Mouse (Mus musculus): ENCODE measurements at regions not wholly inside any gene's neighbourhood (a gene's known extent, or its start where the extent isn't known, plus 50 kb on each side); places are given as distances from the start of the nearest gene placed in this dataset.

- Histone ChIP-seq H3K36me3 (ENCODE audit: control insufficient read depth, insufficient read depth, low read length) (no peaks in the 10 kb centered on the region), H3K4me2 (replicated peaks; ENCODE audit: low read depth, low read length) (no peak overlapping the region), H3K27ac (ENCODE audit: low read length) (no peak overlapping the region), H3K4me1 (ENCODE audit: control insufficient read depth, insufficient read depth, low read length) (no peaks in the 10 kb centered on the region), H3K27me3 (ENCODE audit: control insufficient read depth, insufficient read depth, low read length) (no peaks in the 10 kb centered on the region), H3K9ac (replicated peaks; ENCODE audit: low read depth, low read length) (no peak overlapping the region), H3K4me3 (ENCODE audit: low read depth, low read length) (no peak overlapping the region), H3K9me3 (ENCODE audit: control insufficient read depth, low read depth, low read length) (no peaks in the 10 kb centered on the region)
- 52% methylated on average over 7 of the region's 7 CpGs for WGBS
- no peak for ATAC-seq (ENCODE audit: insufficient number of reproducible peaks, insufficient read depth, low FRiP score, low read depth)
Measured at GRCm38 (mm10) chr17:10001071-10001591, 318.5 kb downstream of the Qk start.

DNA sequence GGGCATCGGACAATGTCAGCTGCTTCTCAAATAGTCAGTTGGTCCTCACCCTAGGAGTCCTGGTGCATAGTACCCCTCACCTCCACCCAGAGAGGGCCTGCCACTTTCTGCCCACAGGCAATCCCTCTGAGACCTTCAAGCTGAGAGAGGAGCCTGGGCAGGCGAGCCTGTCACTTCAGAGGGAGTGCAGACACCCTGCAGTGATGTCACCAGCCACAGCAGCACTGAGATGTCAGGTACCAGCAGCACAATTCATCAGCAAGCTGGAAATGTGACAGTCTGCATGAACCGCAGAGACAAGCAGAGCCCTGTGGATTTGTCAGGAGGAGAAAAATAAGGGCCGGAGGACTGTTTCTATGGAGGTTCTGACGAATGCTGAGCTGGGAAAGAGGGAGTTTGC is 324.3 kb downstream of the Qk start:
- Histone ChIP-seq H3K36me3 (ENCODE audit: control insufficient read depth, insufficient read depth, low read length) (no peaks in the 10 kb centered on the region), H3K9me3 (ENCODE audit: control insufficient read depth, low read depth, low read length) (no peaks in the 10 kb centered on the region), H3K27me3 (ENCODE audit: control insufficient read depth, insufficient read depth, low read length) (no peaks in the 10 kb centered on the region), H3K9ac (replicated peaks; ENCODE audit: low read depth, low read length) (no peak overlapping the region), H3K27ac (ENCODE audit: low read length) (no peak overlapping the region), H3K4me1 (ENCODE audit: control insufficient read depth, insufficient read depth, low read length) (no peaks in the 10 kb centered on the region), H3K4me2 (replicated peaks; ENCODE audit: low read depth, low read length) (no peak overlapping the region), H3K4me3 (ENCODE audit: low read depth, low read length) (no peak overlapping the region)
- ATAC-seq (ENCODE audit: insufficient number of reproducible peaks, insufficient read depth, low FRiP score, low read depth), result no peak
- 59% methylated on average over 5 of the region's 5 CpGs for WGBS

DNA sequence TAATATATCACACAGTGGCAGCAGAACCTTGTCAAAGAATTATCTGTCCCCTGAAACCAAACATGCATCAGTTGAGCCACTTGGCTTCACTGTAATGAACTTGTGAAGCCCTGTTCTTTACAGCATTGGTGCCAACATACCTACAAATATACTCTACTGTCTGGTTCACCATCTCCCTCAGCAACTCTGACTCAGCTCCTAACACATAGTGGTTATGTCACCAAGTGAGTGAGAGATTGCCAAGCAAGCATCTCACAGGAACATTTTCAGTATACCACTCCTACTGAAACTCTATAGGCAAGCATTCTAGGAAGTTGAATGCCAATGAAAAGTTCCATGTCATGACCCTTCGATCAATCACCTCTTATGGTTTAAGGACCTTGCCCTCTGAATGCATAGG is 321.2 kb upstream of the Pabpc6 start:
- H3K27ac ChIP-seq (ENCODE audit: low read length), result no peak overlapping the region
- H3K4me2 ChIP-seq (replicated peaks; ENCODE audit: low read depth, low read length), result no peak overlapping the region
- H3K27me3 ChIP-seq (ENCODE audit: control insufficient read depth, insufficient read depth, low read length), result no peaks in the 10 kb centered on the region
- H3K4me3 ChIP-seq (ENCODE audit: low read depth, low read length), result no peak overlapping the region
- no peak overlapping the region for H3K9ac ChIP-seq (replicated peaks; ENCODE audit: low read depth, low read length)
- no peak for ATAC-seq (ENCODE audit: insufficient number of reproducible peaks, insufficient read depth, low FRiP score, low read depth)
- no peaks in the 10 kb centered on the region for H3K9me3 ChIP-seq (ENCODE audit: control insufficient read depth, low read depth, low read length)
- H3K36me3 ChIP-seq (ENCODE audit: control insufficient read depth, insufficient read depth, low read length), result no peaks in the 10 kb centered on the region
- 100% methylated on average over 1 of the region's 1 CpGs for WGBS
- no peaks in the 10 kb centered on the region for H3K4me1 ChIP-seq (ENCODE audit: control insufficient read depth, insufficient read depth, low read length)

DNA sequence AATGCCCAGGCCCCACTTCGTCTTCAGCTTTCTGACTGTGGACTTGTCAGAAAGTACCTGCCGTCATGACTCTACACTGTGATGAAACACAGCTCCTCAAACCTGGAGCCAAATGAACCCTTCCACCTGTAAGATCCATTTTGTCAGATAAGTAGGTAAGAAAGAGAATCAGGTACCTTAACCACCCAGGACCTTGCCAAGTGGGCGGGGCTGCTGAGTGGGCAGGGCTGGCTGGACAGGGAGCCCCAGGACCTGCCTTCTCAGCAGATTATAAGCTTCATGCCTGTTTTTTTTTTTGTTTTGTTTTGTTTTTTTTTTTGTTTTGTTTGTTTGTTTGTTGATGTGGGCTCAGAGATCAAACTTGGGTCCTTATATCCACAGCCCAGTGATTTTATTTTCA is 311.8 kb upstream of the Pabpc6 start:
- H3K9me3 ChIP-seq (ENCODE audit: control insufficient read depth, low read depth, low read length), result no peaks in the 10 kb centered on the region
- no peaks in the 10 kb centered on the region for H3K36me3 ChIP-seq (ENCODE audit: control insufficient read depth, insufficient read depth, low read length)
- H3K27me3 ChIP-seq (ENCODE audit: control insufficient read depth, insufficient read depth, low read length), result no peaks in the 10 kb centered on the region
- WGBS, result 93% methylated on average over 3 of the region's 3 CpGs
- H3K27ac ChIP-seq (ENCODE audit: low read length), result no peak overlapping the region
- no peaks in the 10 kb centered on the region for H3K4me1 ChIP-seq (ENCODE audit: control insufficient read depth, insufficient read depth, low read length)
- ATAC-seq (ENCODE audit: insufficient number of reproducible peaks, insufficient read depth, low FRiP score, low read depth), result no peak
- H3K4me2 ChIP-seq (replicated peaks; ENCODE audit: low read depth, low read length), result no peak overlapping the region
- no peak overlapping the region for H3K9ac ChIP-seq (replicated peaks; ENCODE audit: low read depth, low read length)
- H3K4me3 ChIP-seq (ENCODE audit: low read depth, low read length), result no peak overlapping the region

- H3K27me3 ChIP-seq (ENCODE audit: control insufficient read depth, insufficient read depth, low read length), result no peaks in the 10 kb centered on the region
- no peak overlapping the region for H3K27ac ChIP-seq (ENCODE audit: low read length)
- no peaks in the 10 kb centered on the region for H3K36me3 ChIP-seq (ENCODE audit: control insufficient read depth, insufficient read depth, low read length)
- H3K9me3 ChIP-seq (ENCODE audit: control insufficient read depth, low read depth, low read length), result no peaks in the 10 kb centered on the region
- H3K4me1 ChIP-seq (ENCODE audit: control insufficient read depth, insufficient read depth, low read length), result no peaks in the 10 kb centered on the region
- ATAC-seq (ENCODE audit: insufficient number of reproducible peaks, insufficient read depth, low FRiP score, low read depth), result no peak
- H3K4me2 ChIP-seq (replicated peaks; ENCODE audit: low read depth, low read length), result no peak overlapping the region
- H3K9ac ChIP-seq (replicated peaks; ENCODE audit: low read depth, low read length), result no peak overlapping the region
- no peak overlapping the region for H3K4me3 ChIP-seq (ENCODE audit: low read depth, low read length)
- WGBS, result 86% methylated on average over 4 of the region's 4 CpGs
Measured at GRCm38 (mm10) chr17:9976866-9977421, 307.4 kb upstream of the Pabpc6 start.

DNA sequence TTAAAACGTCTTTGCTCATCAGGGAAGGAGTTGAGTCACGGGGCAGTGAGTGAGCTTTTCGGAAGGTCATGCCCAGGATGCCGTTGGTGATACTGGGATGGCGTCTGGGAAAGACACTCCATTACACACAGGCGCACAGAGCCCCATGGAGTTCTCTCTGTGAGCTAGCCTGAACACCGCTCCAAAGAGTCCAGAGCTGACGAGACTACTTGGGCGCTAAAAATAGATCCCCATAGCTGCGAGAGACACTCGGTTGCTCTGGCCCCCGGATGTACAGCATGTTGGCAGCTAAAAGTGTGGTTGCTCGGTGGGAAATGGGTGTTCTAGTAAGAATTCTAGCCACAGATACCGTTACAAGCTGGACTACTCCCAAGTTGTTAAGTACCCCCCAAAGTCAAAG is 306.5 kb upstream of the Pabpc6 start:
- WGBS, result 88% methylated on average over 14 of the region's 14 CpGs
- Histone ChIP-seq H3K27me3 (ENCODE audit: control insufficient read depth, insufficient read depth, low read length) (no peaks in the 10 kb centered on the region), H3K4me3 (ENCODE audit: low read depth, low read length) (no peak overlapping the region), H3K4me1 (ENCODE audit: control insufficient read depth, insufficient read depth, low read length) (no peaks in the 10 kb centered on the region), H3K4me2 (replicated peaks; ENCODE audit: low read depth, low read length) (no peak overlapping the region), H3K9me3 (ENCODE audit: control insufficient read depth, low read depth, low read length) (no peaks in the 10 kb centered on the region), H3K27ac (ENCODE audit: low read length) (no peak overlapping the region), H3K36me3 (ENCODE audit: control insufficient read depth, insufficient read depth, low read length) (no peaks in the 10 kb centered on the region), H3K9ac (replicated peaks; ENCODE audit: low read depth, low read length) (no peak overlapping the region)
- no peak for ATAC-seq (ENCODE audit: insufficient number of reproducible peaks, insufficient read depth, low FRiP score, low read depth)

- no peaks in the 10 kb centered on the region for H3K36me3 ChIP-seq (ENCODE audit: control insufficient read depth, insufficient read depth, low read length)
- no peaks in the 10 kb centered on the region for H3K9me3 ChIP-seq (ENCODE audit: control insufficient read depth, low read depth, low read length)
- no peaks in the 10 kb centered on the region for H3K27me3 ChIP-seq (ENCODE audit: control insufficient read depth, insufficient read depth, low read length)
- H3K4me2 ChIP-seq (replicated peaks; ENCODE audit: low read depth, low read length), result no peak overlapping the region
- WGBS, result 97% methylated on average over 1 of the region's 1 CpGs
- no peak overlapping the region for H3K27ac ChIP-seq (ENCODE audit: low read length)
- H3K9ac ChIP-seq (replicated peaks; ENCODE audit: low read depth, low read length), result no peak overlapping the region
- no peaks in the 10 kb centered on the region for H3K4me1 ChIP-seq (ENCODE audit: control insufficient read depth, insufficient read depth, low read length)
- H3K4me3 ChIP-seq (ENCODE audit: low read depth, low read length), result no peak overlapping the region
- ATAC-seq (ENCODE audit: insufficient number of reproducible peaks, insufficient read depth, low FRiP score, low read depth), result no peak
Measured at GRCm38 (mm10) chr17:9975153-9975552, 305.6 kb upstream of the Pabpc6 start.

DNA sequence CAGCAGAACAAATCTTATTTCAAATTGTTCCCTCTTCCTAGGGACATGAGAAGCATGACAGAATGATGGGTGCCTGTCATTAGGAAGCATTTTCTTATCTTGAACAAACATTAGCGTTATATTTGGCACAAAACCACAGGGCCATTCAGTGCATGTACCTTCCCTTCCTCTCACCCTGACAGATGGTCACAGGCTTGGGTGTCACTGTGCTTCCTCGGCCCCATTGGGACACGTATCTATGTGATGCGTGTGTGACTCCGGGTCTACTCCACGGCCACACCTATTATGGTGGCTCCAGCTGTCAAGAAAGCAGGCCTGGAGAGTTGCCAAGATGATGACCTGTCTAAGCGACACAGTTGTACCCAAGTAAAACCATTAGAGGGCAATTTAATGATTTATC is 298.5 kb upstream of the Pabpc6 start:
- Histone ChIP-seq H3K4me2 (replicated peaks; ENCODE audit: low read depth, low read length) (no peak overlapping the region), H3K9me3 (ENCODE audit: control insufficient read depth, low read depth, low read length) (no peaks in the 10 kb centered on the region), H3K27me3 (ENCODE audit: control insufficient read depth, insufficient read depth, low read length) (no peaks in the 10 kb centered on the region), H3K36me3 (ENCODE audit: control insufficient read depth, insufficient read depth, low read length) (no peaks in the 10 kb centered on the region), H3K9ac (replicated peaks; ENCODE audit: low read depth, low read length) (no peak overlapping the region), H3K4me3 (ENCODE audit: low read depth, low read length) (no peak overlapping the region), H3K4me1 (ENCODE audit: control insufficient read depth, insufficient read depth, low read length) (no peaks in the 10 kb centered on the region), H3K27ac (ENCODE audit: low read length) (no peak overlapping the region)
- 80% methylated on average over 7 of the region's 7 CpGs for WGBS
- no peak for ATAC-seq (ENCODE audit: insufficient number of reproducible peaks, insufficient read depth, low FRiP score, low read depth)

DNA sequence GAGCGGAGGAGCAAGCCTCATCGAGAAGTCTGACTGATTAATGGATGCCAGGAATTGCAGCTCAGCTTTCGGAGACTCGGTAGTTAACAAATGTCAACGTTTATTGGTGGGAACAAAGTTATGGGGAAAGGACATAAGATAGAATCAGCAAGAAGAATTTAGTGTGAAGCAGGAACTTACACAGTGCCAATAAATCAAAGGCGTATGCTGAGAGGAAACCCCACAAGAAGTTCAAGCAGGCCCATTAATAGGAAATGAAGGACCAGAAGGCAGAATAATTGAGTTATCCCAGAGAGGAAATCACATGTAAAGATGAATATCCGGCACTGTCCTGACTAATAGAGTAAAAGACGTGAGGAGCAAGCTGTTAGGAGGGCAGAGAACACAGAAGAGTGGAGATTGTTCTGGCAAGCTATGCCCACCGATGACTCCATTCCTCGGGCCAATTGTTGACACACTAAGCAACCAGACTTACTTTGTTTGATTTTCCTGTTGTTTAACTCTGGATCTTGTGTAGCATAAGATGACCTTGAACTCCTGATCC is 293.4 kb upstream of the Pabpc6 start:
- H3K27ac ChIP-seq (ENCODE audit: low read length), result no peak overlapping the region
- no peak overlapping the region for H3K4me2 ChIP-seq (replicated peaks; ENCODE audit: low read depth, low read length)
- H3K4me3 ChIP-seq (ENCODE audit: low read depth, low read length), result no peak overlapping the region
- WGBS, result 55% methylated on average over 10 of the region's 10 CpGs
- no peaks in the 10 kb centered on the region for H3K27me3 ChIP-seq (ENCODE audit: control insufficient read depth, insufficient read depth, low read length)
- H3K9me3 ChIP-seq (ENCODE audit: control insufficient read depth, low read depth, low read length), result no peaks in the 10 kb centered on the region
- H3K4me1 ChIP-seq (ENCODE audit: control insufficient read depth, insufficient read depth, low read length), result no peaks in the 10 kb centered on the region
- no peaks in the 10 kb centered on the region for H3K36me3 ChIP-seq (ENCODE audit: control insufficient read depth, insufficient read depth, low read length)
- H3K9ac ChIP-seq (replicated peaks; ENCODE audit: low read depth, low read length), result no peak overlapping the region
- no peak for ATAC-seq (ENCODE audit: insufficient number of reproducible peaks, insufficient read depth, low FRiP score, low read depth)

Data from stomach, embryonic 14.5 days (tissue).